Comparison of ENCODE assay signal across 8 mouse cellular contexts in the genomic region with DNA sequence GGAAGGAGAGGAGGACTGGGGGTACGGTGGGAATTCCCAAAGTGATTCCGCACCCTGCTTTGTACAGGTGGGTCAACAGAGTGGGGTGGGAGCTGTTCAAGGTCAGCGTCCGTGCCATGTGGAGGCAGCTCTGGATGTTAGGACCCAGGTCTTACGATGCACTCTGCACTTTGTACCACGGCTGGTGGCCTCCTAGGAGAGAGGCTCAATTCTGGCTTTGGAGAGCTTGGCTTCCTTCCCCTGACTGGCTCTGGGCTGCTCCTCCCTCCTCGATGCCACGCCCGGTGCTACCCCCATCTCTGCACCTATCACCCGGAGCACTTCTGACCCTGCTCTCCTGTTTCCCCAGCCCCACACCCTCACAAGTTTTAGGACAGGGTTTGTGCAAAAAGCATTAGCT. TPM values are rescaled to one million over a fixed set of nuclear protein-coding genes. Genes with fewer than 3 reads are reported as not detected.
DNase-seq lines count a peak whose midpoint lies in the region; ATAC-seq and TF ChIP-seq lines count a peak whose summit lies in the region.

No protein-coding gene starts in this region.

- peak overlapping the region; percentile 78 for H3K4me3 ChIP-seq in gastrocnemius, adult 2 months
- peak overlapping the region; percentile 82 for H3K4me3 ChIP-seq in bone marrow macrophage, adult 2 months (ENCODE audit: insufficient read depth, low read length)
- H3K4me3 ChIP-seq in hindbrain, embryonic 16.5 days (ENCODE audit: low read length) = peak overlapping the region; percentile 86
- H3K4me3 ChIP-seq in liver, embryonic 13.5 days (replicated peaks) = peak overlapping the region; percentile 64
- peak overlapping the region; percentile 62 for H3K4me3 ChIP-seq in stomach, embryonic 14.5 days (ENCODE audit: low read depth, low read length)

- H3K4me2 ChIP-seq in hindbrain, embryonic 16.5 days (ENCODE audit: low read length) = peak overlapping the region; percentile 80
- peak overlapping the region; percentile 74 for H3K4me2 ChIP-seq in liver, embryonic 13.5 days
- peak overlapping the region; percentile 66 for H3K4me2 ChIP-seq in stomach, embryonic 14.5 days (replicated peaks; ENCODE audit: low read depth, low read length)

- no peak for DNase-seq in gastrocnemius, adult 2 months
- DNase-seq in gastrocnemius, adult 8-10 months (ENCODE audit: low spot score in 2 of 2) = no peak
- peak; percentile 17 for DNase-seq in liver, embryonic 13.5 days
- DNase-seq in frontal cortex, postnatal 36 days (ENCODE audit: low spot score in 2 of 2) = no peak
- no peak for DNase-seq in layer of hippocampus, postnatal 14 days (ENCODE audit: low spot score in 2 of 2)

- TF ChIP-seq CTCF in gastrocnemius, adult 2 months (IDR thresholded peaks at IDR 0.05) = no peak
- no peak for TF ChIP-seq CTCF in bone marrow macrophage, adult 2 months (IDR thresholded peaks at IDR 0.05; ENCODE audit: low read depth, low read length)

- intact Hi-C loops in gastrocnemius, adult 2 months (cut with DNase I) = no loop called here

- ATAC-seq in hindbrain, embryonic 16.5 days = peak; percentile 46
- ATAC-seq in liver, embryonic 13.5 days (ENCODE audit: low read depth) = peak; percentile 83
- no peak for ATAC-seq in stomach, embryonic 14.5 days (ENCODE audit: insufficient number of reproducible peaks, insufficient read depth, low FRiP score, low read depth)

- H3K4me1 ChIP-seq in bone marrow macrophage, adult 2 months (ENCODE audit: control insufficient read depth, insufficient read depth, low read length) = peaks cover 8% of the 10 kb centered on the region; the same call in 1 of the 2 replicates
- H3K4me1 ChIP-seq in hindbrain, embryonic 16.5 days (ENCODE audit: control insufficient read depth, insufficient read depth, low read depth, low read length) = peaks cover 10% of the 10 kb centered on the region
- H3K4me1 ChIP-seq in liver, embryonic 13.5 days (replicated peaks) = peaks cover 17% of the 10 kb centered on the region
- peaks cover 8% of the 10 kb centered on the region for H3K4me1 ChIP-seq in stomach, embryonic 14.5 days (ENCODE audit: control insufficient read depth, insufficient read depth, low read length)

- TF ChIP-seq POLR2A in bone marrow macrophage, adult 2 months (IDR thresholded peaks at IDR 0.05; ENCODE audit: borderline replicate concordance, low read depth, low read length) = no peak

- no peak overlapping the region for H3K27ac ChIP-seq in gastrocnemius, adult 2 months
- no peak overlapping the region for H3K27ac ChIP-seq in bone marrow macrophage, adult 2 months (ENCODE audit: insufficient read depth, low read depth, low read length)
- peak overlapping the region; percentile 84; the same call in 1 of the 2 replicates for H3K27ac ChIP-seq in hindbrain, embryonic 16.5 days (ENCODE audit: low read depth, low read length)
- peak overlapping the region; percentile 78 for H3K27ac ChIP-seq in liver, embryonic 13.5 days
- H3K27ac ChIP-seq in stomach, embryonic 14.5 days (ENCODE audit: low read length) = 0 out of 2 replicates have a peak overlapping the region, but pooled peaks have one; percentile 33

- no peaks in the 10 kb centered on the region for H3K27me3 ChIP-seq in hindbrain, embryonic 16.5 days (replicated peaks; ENCODE audit: control insufficient read depth, insufficient read depth, low read length)
- no peaks in the 10 kb centered on the region for H3K27me3 ChIP-seq in liver, embryonic 13.5 days
- no peaks in the 10 kb centered on the region for H3K27me3 ChIP-seq in stomach, embryonic 14.5 days (ENCODE audit: control insufficient read depth, insufficient read depth, low read length)

- peak overlapping the region; percentile 96 for H3K9ac ChIP-seq in hindbrain, embryonic 16.5 days (ENCODE audit: low read depth, low read length)
- peak overlapping the region; percentile 53 for H3K9ac ChIP-seq in liver, embryonic 13.5 days
- peak overlapping the region; percentile 53; the same call in 1 of the 2 replicates for H3K9ac ChIP-seq in stomach, embryonic 14.5 days (replicated peaks; ENCODE audit: low read depth, low read length)

- no peaks in the 10 kb centered on the region for H3K9me3 ChIP-seq in hindbrain, embryonic 16.5 days (ENCODE audit: control insufficient read depth, low read length)
- H3K9me3 ChIP-seq in liver, embryonic 13.5 days (replicated peaks) = no peaks in the 10 kb centered on the region
- H3K9me3 ChIP-seq in stomach, embryonic 14.5 days (ENCODE audit: control insufficient read depth, low read depth, low read length) = no peaks in the 10 kb centered on the region

- no peaks in the 10 kb centered on the region for H3K36me3 ChIP-seq in hindbrain, embryonic 16.5 days (ENCODE audit: control insufficient read depth, insufficient read depth, low read length)
- peaks cover 13% of the 10 kb centered on the region for H3K36me3 ChIP-seq in liver, embryonic 13.5 days
- no peaks in the 10 kb centered on the region for H3K36me3 ChIP-seq in stomach, embryonic 14.5 days (ENCODE audit: control insufficient read depth, insufficient read depth, low read length)

- 5% methylated on average over 10 of the region's 10 CpGs for WGBS in hindbrain, embryonic 16.5 days
- WGBS in liver, embryonic 13.5 days (ENCODE audit: insufficient replicate concordance) = 10% methylated on average over 10 of the region's 10 CpGs
- 4% methylated on average over 10 of the region's 10 CpGs for WGBS in stomach, embryonic 14.5 days

RNA-seq across cellular contexts. Expression of a gene that starts 0.8 kb away (rescaled TPM):
- under 1 TPM; 0.20 to 0.31 TPM for total RNA-seq in gastrocnemius, adult 2 months (2021)
- total RNA-seq in gastrocnemius, adult 8-10 months (2022) = 1 to 10 TPM in 1 of 4 experiments, under 1 TPM in 3; 0.29 to 1.1 (median 0.71) TPM
- 7.7 TPM in 2 replicates for polyA plus RNA-seq in bone marrow macrophage, adult 2 months (2012; ENCODE audit: insufficient read depth, insufficient read length, missing spikeins)
- 131 and 134 TPM in 2 replicates for polyA plus RNA-seq in hindbrain, embryonic 16.5 days (2015; fragmentation: Nextera tagmentation; extraction: Ambion mirVana)
- polyA plus RNA-seq in liver, embryonic 13.5 days (2015; fragmentation: Nextera tagmentation; extraction: Ambion mirVana) = 74.2 and 81.4 TPM in 2 replicates
- polyA plus RNA-seq in stomach, embryonic 14.5 days (2014; fragmentation: Nextera tagmentation; extraction: Ambion mirVana) = 58.0 and 62.4 TPM in 2 replicates
- 10 to 100 TPM; 83.4 to 91.1 TPM for total RNA-seq in layer of hippocampus, postnatal 14 days (2021)

RNA-seq across cellular contexts. Expression of a gene that starts 20.6 kb away (rescaled TPM):
- total RNA-seq in gastrocnemius, adult 2 months (2021) = 10 to 100 TPM; 15.5 to 16.7 TPM
- 10 to 100 TPM; 14.0 to 16.3 (median 15.3) TPM for total RNA-seq in gastrocnemius, adult 8-10 months (2022)
- 23.0 and 23.3 TPM in 2 replicates for polyA plus RNA-seq in bone marrow macrophage, adult 2 months (2012; ENCODE audit: insufficient read depth, insufficient read length, missing spikeins)
- 45.2 and 49.5 TPM in 2 replicates for polyA plus RNA-seq in hindbrain, embryonic 16.5 days (2015; fragmentation: Nextera tagmentation; extraction: Ambion mirVana)
- polyA plus RNA-seq in liver, embryonic 13.5 days (2015; fragmentation: Nextera tagmentation; extraction: Ambion mirVana) = 21.7 and 25.9 TPM in 2 replicates
- 38.1 and 40.1 TPM in 2 replicates for polyA plus RNA-seq in stomach, embryonic 14.5 days (2014; fragmentation: Nextera tagmentation; extraction: Ambion mirVana)
- 10 to 100 TPM; 35.5 to 40.3 TPM for total RNA-seq in layer of hippocampus, postnatal 14 days (2021)

RNA-seq across cellular contexts. Expression of a gene that starts 25.2 kb away (rescaled TPM):
- total RNA-seq in gastrocnemius, adult 2 months (2021) = 10 to 100 TPM; 50.7 to 59.7 TPM
- total RNA-seq in gastrocnemius, adult 8-10 months (2022) = 10 to 100 TPM; 52.9 to 62.2 (median 56.1) TPM
- 76.7 and 76.8 TPM in 2 replicates for polyA plus RNA-seq in bone marrow macrophage, adult 2 months (2012; ENCODE audit: insufficient read depth, insufficient read length, missing spikeins)
- 68.1 and 74.8 TPM in 2 replicates for polyA plus RNA-seq in hindbrain, embryonic 16.5 days (2015; fragmentation: Nextera tagmentation; extraction: Ambion mirVana)
- polyA plus RNA-seq in liver, embryonic 13.5 days (2015; fragmentation: Nextera tagmentation; extraction: Ambion mirVana) = 16.7 and 22.5 TPM in 2 replicates
- 31.9 and 41.8 TPM in 2 replicates for polyA plus RNA-seq in stomach, embryonic 14.5 days (2014; fragmentation: Nextera tagmentation; extraction: Ambion mirVana)
- total RNA-seq in layer of hippocampus, postnatal 14 days (2021) = 100 to 1,000 TPM; 148 to 156 TPM

Comparison
In these comparisons a context has a peak if more than half of its experiments do, and no peak if none do; other contexts are left out.
1. H3K27ac ChIP-seq: peak in hindbrain, embryonic 16.5 days (single experiment), liver, embryonic 13.5 days (single experiment) and stomach, embryonic 14.5 days (single experiment); none in gastrocnemius, adult 2 months (single experiment) and bone marrow macrophage, adult 2 months (single experiment).
2. Peak in every context shown above with its lines, with median percentiles within 50 percentile points of each other: H3K4me3 ChIP-seq, H3K4me2 ChIP-seq and H3K9ac ChIP-seq.